Mouse (Mus musculus) heart, postnatal 14 days (tissue): ENCODE measurements around the gene Gpr33. TPM values are rescaled to one million over a fixed set of nuclear protein-coding genes. Genes with fewer than 3 reads are reported as not detected.
A peak's percentile ranks its signal among the peaks of the same experiment; 100 is the strongest.

Experiments
- DNase-seq, 2 experiments: peaks; one replicate each; pipeline ENCODE4 v3.0.0; 2021 to 2022
- intact Hi-C: fragments of 180-260 bp; cut with DNase I; formaldehyde crosslinking; loops from one replicate; pipeline ENCODE4 v1.15.1; 2025
- long read RNA-seq, 2 experiments: library from polyadenylated mRNA; stranded (forward); transcript quantifications; one replicate each; pipeline ENCODE4 v2.0.0; 2021
- total RNA-seq, 2 experiments: library from RNA; stranded (reverse); gene quantifications; 2 replicates each; pipeline ENCODE4 v1.2.3; 2021

Gene Gpr33
- total RNA-seq, result not detected
- long read RNA-seq, experiment 1, result 0 reads
- long read RNA-seq, experiment 2, result 0 reads

DNA sequence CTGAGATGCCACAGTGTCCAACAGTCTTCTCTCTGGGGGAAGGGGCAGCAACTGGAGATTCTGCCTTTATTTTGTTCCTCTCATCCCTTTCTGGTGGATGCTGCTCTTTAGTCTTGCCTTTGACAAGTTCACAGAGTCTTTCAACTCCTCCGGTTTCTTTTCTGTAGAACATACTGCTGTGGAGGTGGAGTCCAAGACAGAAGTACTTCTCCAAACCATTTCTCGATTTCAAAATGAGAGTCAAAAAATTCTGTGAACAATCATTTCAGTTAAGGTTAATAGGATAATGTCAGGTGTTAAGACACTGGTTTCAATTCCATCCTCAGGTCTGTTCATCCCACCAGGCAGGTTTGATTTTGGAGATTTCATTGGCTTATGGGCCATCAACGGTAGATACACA is at the start of gene Gpr33:
Gene Gpr33, minus strand, starts transcription at position 101 of the 400 bp plus-strand sequence.
- DNase-seq, result no peak
- intact Hi-C loops, result no loop called here

DNA sequence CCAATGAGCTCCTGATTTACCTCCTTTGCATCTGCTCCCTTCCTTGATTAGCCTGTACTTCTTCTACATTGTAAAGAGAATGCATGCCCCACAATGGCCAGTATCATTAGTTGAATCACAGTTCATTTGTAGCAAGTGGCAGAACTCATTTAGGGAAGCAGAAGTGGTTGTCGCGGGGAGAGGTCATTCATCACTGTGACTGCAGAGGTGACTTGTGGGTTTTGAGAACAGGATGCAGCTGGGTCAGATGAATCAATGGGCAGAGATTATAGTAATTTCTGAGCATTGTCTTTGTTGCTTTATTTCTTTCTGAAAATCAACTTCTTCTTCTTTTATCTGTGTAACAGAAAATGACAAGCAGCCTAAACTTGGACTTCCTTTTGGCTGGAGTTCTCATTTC is 21.5 kb upstream of the Gpr33 start:
- intact Hi-C loops, result no loop called here
- no peak for DNase-seq

DNA sequence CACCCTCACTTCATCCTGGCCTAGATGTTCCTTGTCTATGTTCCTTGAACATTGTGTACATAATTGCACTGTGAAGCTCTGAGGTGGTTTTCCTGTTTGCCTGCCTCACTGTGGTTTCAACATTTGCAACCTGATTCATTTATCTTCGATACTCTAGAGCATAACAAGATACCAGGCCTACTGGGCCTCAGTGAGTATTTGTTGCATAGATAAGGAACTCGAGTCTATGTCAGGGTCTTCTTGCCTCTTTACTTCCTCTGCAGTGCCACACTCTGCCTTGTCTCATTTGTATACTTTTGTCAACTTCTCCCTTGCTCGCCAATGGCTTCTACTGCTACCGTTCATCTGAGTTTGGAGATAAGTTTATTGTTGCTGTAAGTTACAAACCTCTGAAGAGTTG is 18.5 kb upstream of the Gpr33 start:
- intact Hi-C loops, result no loop called here

DNA sequence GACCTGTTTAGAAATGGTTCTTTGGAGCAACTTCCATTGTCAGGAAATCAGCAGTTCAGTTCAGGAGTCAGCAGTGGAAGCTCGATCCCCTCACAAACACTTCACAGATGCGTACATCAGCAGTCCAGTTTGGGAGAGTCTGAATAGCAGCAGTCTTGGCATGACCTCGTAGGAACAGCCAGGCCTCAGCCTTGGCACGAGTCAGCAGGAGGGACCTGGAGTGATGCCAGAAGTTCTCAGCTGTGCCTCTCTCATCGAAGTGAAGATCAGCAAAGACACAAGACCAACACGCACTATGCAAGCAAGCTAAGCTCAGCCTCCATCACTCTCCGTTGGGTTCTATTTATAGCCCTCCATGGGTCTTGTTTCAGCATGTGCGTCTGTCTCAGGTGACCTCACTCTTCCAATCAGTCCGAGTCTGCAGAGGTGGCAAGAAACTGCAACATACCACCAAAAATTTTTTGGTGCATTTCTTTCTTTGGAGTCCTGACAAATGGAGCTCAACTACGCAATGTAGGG is 15.0 kb upstream of the Gpr33 start:
- intact Hi-C loops, result no loop called here
- peak; percentile 11 to 14 for DNase-seq

More for the DNA sequence above, 18.5 kb upstream of the Gpr33 start:
- DNase-seq, result no peak

DNA sequence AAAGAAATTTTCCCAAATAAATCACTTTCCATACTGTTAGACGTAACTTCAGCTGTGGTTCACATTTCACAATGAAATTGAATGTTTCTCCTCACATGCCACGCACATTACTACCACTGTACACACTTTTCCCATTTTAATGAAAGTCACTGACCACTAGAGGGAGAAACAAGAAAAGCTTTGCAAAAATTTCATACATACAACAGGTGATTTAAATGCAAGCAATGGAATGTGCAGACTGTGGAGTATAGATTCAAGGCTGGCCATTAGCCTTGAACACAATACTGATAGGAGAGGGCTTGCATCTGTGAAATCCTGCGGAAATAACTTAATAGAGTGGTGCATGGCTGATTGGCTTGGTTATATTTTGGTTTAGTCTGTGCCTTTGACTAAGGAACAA is 10.5 kb upstream of the Gpr33 start:
- DNase-seq, result no peak
- intact Hi-C loops, result loop anchor here (5.0 to 10.0 kb wide), 2 partner anchors 456 to 599 kb away; no protein-coding TSS in a partner anchor

DNA sequence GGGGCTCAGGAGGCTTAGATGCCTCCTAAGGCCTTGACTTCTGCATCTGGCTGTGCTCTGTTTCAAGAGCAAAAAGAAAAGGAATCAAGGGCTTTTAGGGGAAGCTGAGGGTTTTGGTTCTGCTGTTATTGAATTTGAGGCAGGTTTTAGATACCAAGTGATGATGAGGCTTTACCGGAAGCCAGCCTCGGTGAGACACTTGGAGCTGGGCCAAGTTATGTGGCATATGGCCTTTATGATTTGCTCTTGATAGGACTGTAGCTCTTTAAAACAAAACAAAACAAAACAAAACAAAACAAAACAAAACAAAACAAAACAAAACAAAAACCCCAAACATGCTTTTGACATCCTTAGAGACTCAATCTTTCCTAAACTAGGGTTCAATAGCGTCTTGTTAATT is 7.1 kb upstream of the Gpr33 start:
- DNase-seq, result no peak
- intact Hi-C loops, result loop anchor here (5.0 to 10.0 kb wide), 2 partner anchors 460 to 602 kb away; no protein-coding TSS in a partner anchor

DNA sequence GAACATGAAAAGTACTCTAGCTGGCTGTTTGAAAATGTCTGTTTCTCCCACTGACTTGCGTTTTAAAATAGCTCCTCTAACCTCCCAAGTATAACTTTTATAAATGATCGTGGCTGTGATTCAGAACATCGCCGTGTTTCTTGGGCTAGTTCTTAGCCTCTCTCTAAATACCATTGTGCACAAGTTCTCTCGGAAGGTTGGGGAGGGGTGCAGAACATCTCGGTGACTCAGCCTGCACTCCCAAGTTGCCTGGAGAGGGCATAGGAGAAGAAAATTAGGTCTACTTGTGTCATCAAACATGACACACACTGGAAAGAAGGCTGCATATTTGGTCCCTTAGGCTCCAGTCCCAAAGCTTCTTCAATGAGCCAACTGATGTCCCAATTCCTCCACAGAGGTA is 4.4 kb upstream of the Gpr33 start:
- DNase-seq, result no peak
- intact Hi-C loops, result loop anchor here (10.0 kb wide), 1 partner anchor 463 kb away; no protein-coding TSS in a partner anchor

DNA sequence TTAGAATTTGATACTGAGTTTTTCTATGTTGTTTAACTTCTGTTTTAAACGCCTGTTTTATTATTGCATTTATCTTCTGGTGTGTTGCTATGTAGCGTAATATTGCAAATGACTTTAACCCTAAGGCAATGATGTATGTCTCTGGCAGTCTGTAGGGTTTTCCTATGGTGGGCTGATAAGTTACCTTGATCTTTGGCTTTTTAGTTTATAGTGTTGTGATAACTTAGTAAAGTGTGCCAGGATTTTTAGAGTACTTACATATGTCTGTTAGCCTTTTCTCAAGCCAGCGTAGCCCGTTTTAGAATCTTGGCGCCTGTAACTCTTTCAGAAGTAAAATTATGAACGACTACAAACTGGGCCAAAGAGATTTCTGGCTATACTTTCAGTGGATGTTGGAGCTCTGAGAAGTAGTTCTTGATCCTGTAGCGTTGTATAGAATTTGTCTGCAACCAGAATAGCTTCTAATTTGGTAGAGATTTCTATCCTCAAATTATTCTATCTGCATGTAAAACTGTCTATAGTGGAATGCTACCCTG is 13.3 kb downstream of the Gpr33 start:
- no peak for DNase-seq
- intact Hi-C loops, result loop anchor here (5.0 kb wide), 1 partner anchor 818 kb away; no protein-coding TSS in a partner anchor

DNA sequence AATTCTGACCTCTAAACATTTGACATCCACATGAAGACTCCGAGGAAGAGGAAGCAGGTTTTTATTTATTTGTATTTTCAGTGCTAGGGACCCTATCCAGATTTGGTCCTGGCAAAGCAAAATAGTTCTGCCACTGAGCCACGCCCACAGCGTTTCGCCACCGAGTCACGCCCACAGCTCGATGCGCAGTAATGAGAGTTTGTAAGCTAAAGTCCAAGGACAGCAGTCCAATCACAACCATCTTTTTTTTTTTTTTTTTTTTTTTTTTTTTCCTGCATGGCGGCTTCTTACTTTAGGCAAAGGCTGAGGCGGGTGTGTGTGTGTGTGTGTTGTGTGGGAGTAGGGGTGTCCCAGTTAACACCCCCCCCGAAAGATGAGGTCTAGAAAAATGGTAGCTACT is 13.8 kb downstream of the Gpr33 start:
- DNase-seq, result no peak
- intact Hi-C loops, result loop anchor here (5.0 kb wide), 1 partner anchor 818 kb away; no protein-coding TSS in a partner anchor

DNA sequence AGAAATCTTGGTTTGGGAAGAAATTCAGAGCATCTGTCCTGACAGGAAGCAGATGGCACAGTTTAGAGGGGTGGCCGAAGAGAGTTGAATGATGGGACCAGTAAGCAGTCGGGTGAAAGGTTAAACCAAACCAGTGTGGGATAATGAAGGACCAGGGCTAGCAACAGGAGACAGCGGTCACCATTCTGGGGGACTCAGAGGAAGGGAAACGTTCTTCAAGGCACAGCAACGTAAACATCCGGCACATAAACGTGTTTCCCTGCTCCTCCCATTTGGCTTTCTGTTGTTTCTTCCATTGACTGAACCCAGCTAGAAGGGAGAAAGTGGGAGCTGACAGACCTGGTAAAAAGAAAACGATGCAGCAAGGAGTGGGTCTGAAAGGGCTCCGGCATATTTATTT is 14.6 kb downstream of the Gpr33 start:
- DNase-seq, result no peak
- intact Hi-C loops, result loop anchor here (1.0 to 5.0 kb wide), 2 partner anchors 623 to 819 kb away; no protein-coding TSS in a partner anchor

DNA sequence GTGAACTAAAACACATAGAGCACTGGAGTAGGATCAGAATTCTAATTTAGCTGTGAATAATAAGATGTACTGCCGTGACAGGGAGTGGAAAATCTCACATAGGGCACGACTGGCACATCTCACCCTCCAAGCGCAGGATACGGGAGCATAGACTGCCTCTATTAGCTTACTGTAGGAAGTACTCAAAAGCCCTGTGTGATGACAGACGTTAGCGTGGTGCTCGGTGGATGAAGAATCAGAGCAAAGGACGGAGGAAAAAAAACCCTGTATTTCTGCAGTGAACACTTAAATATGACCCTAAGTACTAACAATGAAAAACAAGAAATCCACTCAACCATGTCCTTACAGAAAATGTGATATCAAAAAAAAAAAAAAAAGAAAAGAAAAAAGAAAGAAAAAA is 15.7 kb downstream of the Gpr33 start:
- intact Hi-C loops, result loop anchor here (5.0 kb wide), 1 partner anchor 820 kb away; no protein-coding TSS in a partner anchor
- no peak for DNase-seq

DNA sequence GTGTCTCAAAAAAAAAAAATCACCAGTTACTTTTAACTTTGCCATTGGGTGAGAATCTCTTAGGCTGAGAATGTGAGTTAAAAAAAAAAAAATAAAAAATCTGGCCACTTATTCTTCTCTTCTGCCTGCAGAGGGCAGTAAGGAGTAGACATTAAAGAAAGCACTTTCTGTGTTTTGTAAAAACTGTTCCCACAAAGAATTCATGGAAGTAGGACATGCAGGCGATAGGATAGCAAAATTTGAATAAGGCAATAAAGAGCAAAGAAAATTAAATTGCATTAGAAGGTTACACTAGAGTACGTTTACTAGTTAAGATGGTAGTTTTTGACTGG is 17.3 kb downstream of the Gpr33 start:
- peak in 1 of 2 experiments; percentile 26 for DNase-seq
- intact Hi-C loops, result loop anchor here (5.0 kb wide), 1 partner anchor 822 kb away; no protein-coding TSS in a partner anchor

DNA sequence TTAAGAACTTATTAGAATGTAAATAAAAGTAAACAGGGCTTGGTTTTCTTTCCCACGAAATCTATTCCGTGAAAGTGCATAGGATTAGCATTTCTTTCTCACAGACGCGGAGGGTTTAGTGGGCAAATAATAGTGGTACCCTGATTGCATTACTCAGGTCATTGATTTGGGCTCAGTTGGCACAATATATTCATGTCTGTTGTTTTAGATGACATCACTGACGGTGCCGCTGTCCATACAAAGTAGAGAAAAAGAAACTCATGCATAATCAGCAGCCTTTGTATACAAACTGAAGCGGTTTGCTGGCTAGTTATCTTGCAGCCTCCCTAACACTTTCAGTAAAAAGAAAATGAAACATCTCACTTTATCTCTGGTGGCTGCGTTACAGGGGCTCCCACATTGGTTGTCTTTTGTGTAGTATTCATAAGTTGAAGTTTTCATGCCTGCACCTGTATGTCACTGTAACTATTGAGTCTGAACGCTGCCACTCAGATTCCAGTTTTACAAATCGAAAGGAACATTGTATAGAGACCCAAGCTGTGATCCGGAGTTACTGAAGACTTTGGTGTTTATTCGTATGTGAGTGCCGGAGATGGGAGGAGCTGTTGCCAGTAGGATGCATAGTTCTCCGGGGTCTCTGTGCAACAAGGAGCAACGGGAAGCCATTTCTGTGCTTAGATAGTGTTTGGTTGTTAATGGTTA is 17.8 kb downstream of the Gpr33 start:
- DNase-seq, result no peak
- intact Hi-C loops, result loop anchor here (1.0 to 10.0 kb wide), 4 partner anchors 185 to 887 kb away; partner anchors contain the start of gene Hectd1

DNA sequence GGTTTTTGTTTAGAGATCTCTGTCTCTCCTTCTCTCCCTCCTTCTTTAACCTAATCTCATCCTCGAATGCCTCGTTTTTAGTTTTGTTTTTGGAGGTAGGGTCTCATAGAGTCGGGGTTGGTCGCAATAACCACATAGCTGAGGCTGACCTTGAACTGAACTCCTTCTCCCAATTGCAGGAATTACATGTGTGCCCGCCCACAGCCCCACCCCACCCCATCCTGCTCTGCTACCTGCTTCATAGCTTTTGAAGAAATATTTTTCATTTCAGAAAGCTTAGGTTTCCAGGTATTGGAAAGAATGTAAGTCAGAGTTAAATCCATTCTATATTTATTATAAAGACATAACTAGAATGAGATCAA is 21.2 kb downstream of the Gpr33 start:
- intact Hi-C loops, result loop anchor here (5.0 to 10.0 kb wide), 2 partner anchors 182 to 891 kb away; partner anchors contain the start of gene Hectd1
- no peak for DNase-seq

DNA sequence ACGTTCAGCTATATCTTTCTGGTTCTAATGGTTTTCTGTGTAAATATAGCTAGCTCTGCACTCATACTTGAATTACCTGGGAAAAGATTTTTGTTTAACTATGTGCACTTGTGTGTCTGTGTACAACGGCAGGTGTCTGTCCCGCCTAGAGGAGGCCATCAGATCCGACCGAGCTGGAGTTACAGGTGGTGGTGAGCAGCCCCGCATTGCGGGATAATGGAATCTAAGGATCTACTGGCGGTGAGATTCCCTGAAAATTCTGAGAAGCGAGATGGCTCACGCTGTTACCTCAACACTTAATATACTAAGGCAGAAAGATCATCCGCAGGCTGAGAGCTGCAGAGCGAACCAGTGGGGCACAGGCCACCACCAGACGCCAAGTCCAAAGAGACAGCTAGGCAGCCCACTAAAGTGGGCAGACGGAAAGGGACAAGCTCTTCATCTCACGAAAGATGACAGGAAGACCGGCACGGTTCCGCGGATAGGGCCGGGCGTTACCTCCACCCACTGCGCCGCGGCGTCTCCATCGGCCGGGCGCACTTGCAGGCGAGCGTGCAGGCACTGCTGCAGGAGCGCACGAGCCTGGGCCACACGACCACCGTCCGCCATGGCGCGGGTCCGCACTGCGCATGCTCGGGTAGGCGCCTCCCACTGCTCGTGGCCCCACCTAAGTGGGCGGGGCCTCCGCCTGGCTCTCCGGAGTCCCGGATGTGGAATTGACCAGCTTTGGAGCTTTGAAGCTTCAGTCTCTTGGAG is 21.8 kb downstream of the Gpr33 start, which contains the start of gene Dtd2:
Gene Dtd2, minus strand, starts transcription at position 625 of the 756 bp plus-strand sequence.
- intact Hi-C loops, result loop anchor here (5.0 to 10.0 kb wide), 2 partner anchors 181 to 891 kb away; partner anchors contain the start of gene Hectd1
- DNase-seq, result peak; percentile 96 to 98

DNA sequence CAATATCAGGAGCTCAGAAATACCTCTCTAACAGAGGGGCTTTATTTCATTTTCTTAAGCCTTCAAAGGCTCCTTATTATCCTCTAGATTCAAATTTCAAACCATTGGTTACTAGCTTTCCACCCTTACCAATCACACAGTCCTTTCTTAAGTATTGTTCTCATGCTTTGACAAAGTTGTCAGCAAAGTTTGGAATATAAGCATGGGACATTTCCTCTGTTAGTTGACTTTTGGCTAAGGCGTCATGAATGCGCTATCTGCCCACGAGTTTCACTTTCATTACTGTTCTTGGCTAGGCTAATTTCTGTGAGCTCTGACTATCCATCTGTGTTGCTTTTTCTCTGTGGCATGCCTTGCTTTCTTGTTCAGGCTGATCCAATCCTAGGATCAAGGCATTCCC is 25.1 kb downstream of the Gpr33 start:
- intact Hi-C loops, result loop anchor here (2.0 to 10.0 kb wide), 2 partner anchors 32 to 178 kb away; partner anchors contain the start of genes Heatr5a and Hectd1
- no peak for DNase-seq

DNA sequence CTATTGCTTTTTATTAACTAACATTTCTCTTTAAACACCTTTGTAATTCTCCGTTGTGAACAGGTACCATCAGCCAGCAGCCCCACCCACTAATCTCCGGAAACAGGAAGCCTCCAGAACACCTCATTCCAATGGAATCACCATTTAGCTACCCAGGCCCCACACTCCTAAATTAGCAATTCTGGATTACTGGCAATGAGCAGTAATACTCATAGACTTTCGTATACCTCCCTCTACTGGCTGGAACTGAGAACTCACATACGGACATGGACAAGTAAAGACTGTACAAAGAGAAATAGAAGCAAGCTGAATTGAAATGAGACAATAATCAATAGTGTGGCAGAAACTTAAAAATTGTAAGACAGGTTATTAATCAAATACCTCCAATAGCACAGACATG is 26.3 kb downstream of the Gpr33 start:
- intact Hi-C loops, result loop anchor here (10.0 kb wide), 1 partner anchor 177 kb away; the partner anchor contains the start of gene Hectd1
- DNase-seq, result peak; percentile 41 to 77

DNA sequence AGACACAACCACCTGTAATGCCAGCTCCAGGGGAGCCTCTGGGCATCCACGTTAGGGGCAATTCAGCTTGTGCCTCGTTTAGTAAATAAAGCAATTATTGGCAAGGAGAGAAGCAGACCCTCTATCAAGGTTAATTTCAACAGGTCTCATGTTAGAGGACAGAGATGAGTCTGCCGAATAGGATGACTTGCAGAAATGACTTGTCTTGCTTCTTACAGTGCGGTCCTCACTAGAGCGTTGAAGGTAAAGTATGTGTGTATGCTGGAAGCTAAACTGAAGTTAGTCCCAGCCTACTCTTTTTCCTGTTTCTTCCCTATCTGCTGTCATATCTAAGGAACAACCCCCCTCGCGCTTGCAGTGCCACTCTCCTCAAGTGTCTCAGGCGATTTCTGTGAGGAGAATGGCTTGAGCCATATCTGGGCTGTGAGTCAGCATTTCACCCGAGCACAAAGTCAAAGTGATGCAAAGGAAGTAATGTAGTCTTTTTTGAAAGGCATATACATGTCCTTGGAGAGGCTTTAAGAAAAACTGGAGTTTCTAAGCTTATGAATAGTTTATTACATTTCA is 29.4 kb downstream of the Gpr33 start:
- intact Hi-C loops, result loop anchor here (2.0 kb wide), 1 partner anchor 50 kb away; no protein-coding TSS in a partner anchor
- no peak for DNase-seq

DNA sequence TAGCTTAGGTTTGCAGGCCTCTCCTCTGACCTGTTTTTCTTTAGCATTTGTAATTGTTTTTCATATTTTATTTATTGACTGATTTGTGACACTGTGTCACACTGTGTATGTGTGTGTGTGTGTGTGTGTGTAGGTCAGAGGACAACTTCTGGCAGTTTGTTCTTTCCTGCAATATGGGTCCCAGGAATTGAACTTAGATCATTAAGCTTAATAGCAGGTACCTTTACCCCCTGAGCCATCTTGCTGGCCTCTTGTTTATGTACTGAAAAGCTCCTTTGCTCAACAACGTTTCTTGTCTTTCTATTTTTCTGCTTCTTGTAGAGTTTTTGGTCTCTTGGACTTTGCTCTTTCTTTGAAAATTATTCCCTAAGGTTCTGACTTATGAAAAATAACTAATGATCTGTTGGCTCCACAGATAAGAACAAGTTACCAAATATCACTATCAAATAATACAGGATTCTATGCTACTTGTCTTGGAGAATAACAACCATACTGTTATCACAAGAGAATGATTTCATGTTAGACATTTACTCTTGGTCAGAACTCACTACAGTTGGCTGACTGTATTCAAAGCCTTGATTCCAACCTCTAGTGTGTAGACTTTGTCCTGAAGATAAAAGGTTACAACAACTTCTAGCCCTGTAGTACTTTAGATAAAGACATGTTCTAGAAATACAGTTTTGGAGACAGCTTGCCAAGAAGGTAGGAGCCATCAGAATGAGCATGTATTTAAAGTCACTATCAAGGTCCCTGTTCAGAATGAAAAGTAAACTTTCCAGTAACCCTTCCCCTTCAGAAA is 31.9 kb downstream of the Gpr33 start:
- intact Hi-C loops, result no loop called here
- DNase-seq, result no peak
